Mouse (Mus musculus) C2C12 (cell line): ENCODE results near the gene Aldh3b2. TPM values are rescaled to one million over a fixed set of nuclear protein-coding genes. Genes with fewer than 3 reads are reported as not detected.

Experiments used
- H3K27me3 ChIP-seq: one replicate; pipeline ENCODE4 v1.6.1; 2011; ENCODE audit not compliant: control insufficient read depth, insufficient read depth, insufficient read length
- H3K36me3 ChIP-seq: one replicate; pipeline ENCODE4 v1.6.1; 2011; ENCODE audit not compliant: control insufficient read depth, insufficient read depth
- H3K4me3 ChIP-seq: one replicate; pipeline ENCODE4 v1.5.1; 2011; ENCODE audit warnings: mild to moderate bottlenecking, control low read depth; ENCODE audit not compliant: poor library complexity, insufficient read depth, severe bottlenecking
- H3K79me2 ChIP-seq: one replicate; pipeline ENCODE4 v1.6.1; 2011; ENCODE audit not compliant: control insufficient read depth, insufficient read depth
- H3K79me3 ChIP-seq: one replicate; pipeline ENCODE4 v1.6.1; 2011; ENCODE audit warnings: low read depth, control low read depth
- H3ac ChIP-seq: one replicate; pipeline ENCODE3; 2011; ENCODE audit warnings: low read depth; ENCODE audit not compliant: control insufficient read depth, insufficient read length
- CEBPB ChIP-seq: IDR thresholded peaks from one replicate; pipeline ENCODE4 v1.6.1; 2011; ENCODE audit warnings: low read depth, mild to moderate bottlenecking, control low read depth, moderate library complexity
- CTCF ChIP-seq: IDR thresholded peaks from one replicate; pipeline ENCODE4 v1.5.1; 2011; ENCODE audit not compliant: control insufficient read depth, insufficient read depth, insufficient read length
- FOSL1 ChIP-seq: IDR thresholded peaks from one replicate; pipeline ENCODE4 v1.8.0; 2011; ENCODE audit warnings: mild to moderate bottlenecking, low read length; ENCODE audit not compliant: poor library complexity, insufficient read depth, severe bottlenecking
- MAX ChIP-seq: IDR thresholded peaks from one replicate; pipeline ENCODE4 v1.6.1; 2011; ENCODE audit warnings: mild to moderate bottlenecking, control low read depth
- MYOD1 ChIP-seq: IDR thresholded peaks from one replicate; pipeline ENCODE4 v1.6.1; 2011; ENCODE audit warnings: low read depth; ENCODE audit not compliant: control insufficient read depth, insufficient read length
- MYOG ChIP-seq: IDR thresholded peaks from one replicate; pipeline ENCODE4 v1.6.1; 2011; ENCODE audit not compliant: control insufficient read depth, insufficient read length; ENCODE audit errors: extremely low read depth
- USF1 ChIP-seq: IDR thresholded peaks from one replicate; pipeline ENCODE4 v1.6.1; 2011; ENCODE audit warnings: low read depth, mild to moderate bottlenecking, control low read depth, moderate library complexity
- polyA plus RNA-seq: library from polyadenylated mRNA; unstranded; fragments of >200 nt; fragmentation: generic; extraction: Trizol; gene quantifications from one replicate; pipeline ENCODE4 v1.2.1, GENCODE M21; 2012; ENCODE audit warnings: missing spikeins

The Aldh3b2 gene
- polyA plus RNA-seq, 1 experiment, result not detected

DNA sequence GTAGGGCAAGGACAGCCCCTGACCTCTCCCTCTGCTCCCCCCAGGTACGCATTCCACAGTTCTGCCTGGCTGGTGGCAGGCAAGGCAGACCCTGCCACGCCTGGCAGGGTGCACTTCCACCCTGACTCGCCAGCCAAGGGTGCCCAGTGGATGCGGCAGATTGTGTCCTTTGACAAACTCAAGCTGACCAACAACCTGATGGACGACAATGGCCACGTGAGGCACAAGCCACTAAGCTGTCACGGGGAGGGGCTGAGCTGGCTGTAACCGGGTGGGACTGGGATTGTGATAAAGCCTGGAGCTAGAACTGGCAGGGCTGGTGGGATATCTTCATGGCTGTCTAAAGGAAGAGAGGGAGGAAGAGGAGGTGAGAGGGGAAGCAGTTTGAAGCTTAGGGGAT lies 25.1 kb downstream of the Aldh3b2 start:
- TF ChIP-seq MYOD1 (no peak), MYOG (no peak), MAX (no peak), FOSL1 (no peak), CEBPB (no peak), USF1 (no peak), CTCF (no peak)
- no peak overlapping the region for H3K4me3 ChIP-seq
- peaks cover 13% of the 10 kb centered on the region for H3K27me3 ChIP-seq
- H3K79me2 ChIP-seq, result no peaks in the 10 kb centered on the region
- H3K36me3 ChIP-seq, result no peaks in the 10 kb centered on the region
- H3ac ChIP-seq, result no peak overlapping the region
- no peaks in the 10 kb centered on the region for H3K79me3 ChIP-seq

DNA sequence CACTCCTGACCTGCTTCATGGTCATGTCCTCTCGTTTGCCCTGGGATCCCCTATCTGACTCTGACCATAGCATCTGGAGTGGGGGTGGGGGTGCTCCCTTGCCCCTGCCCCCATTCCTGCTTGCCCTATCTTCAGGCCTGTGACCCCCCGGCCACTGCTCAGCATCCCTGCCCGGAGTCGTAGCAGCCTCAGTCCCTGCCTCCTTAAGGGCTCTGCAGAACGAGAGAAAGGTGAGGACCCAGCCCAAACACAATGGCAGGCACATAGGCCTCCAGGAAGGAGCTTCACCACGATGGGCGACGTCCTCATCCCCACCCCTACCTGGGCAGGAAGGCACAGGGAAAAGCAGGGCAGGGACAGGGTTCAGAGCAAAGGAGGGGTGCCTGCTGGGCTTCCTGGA lies 26.2 kb downstream of the Aldh3b2 start:
- TF ChIP-seq CEBPB, result no peak
- no peak for TF ChIP-seq MAX
- no peak for TF ChIP-seq CTCF
- TF ChIP-seq MYOD1, result no peak
- no peak overlapping the region for H3K4me3 ChIP-seq

DNA sequence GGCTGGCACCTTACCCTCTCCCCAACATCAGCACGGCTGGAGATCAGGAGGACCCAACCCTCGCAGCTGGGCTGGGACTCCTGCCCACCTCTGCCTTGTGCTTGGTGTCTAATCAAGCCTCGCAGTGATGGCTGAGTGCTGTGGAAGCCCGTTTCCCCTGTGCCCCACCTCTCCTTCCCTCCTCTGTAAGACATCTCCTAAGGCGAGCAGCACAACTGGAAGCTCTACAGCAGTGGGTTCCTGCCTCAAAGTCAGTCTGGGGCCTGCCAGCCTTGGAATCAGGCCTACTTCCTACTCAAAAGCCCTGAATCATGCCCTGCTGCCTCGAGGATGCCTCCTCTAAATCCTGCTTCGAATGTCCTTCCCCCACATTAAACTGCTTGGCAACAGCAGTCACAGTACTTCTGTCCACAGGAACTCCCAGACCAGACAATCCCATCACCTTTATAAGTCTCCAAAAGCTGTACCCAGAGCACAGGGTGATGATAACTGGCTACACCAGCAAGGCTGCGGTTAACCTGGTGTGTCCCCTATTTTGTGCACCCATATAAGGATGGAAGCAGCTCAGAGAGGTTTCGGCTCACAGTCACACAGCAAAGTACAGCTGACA lies 27.1 kb downstream of the Aldh3b2 start:
- no peaks in the 10 kb centered on the region for H3K79me2 ChIP-seq
- no peak for TF ChIP-seq MYOD1
- TF ChIP-seq CTCF, result no peak
- H3K27me3 ChIP-seq, result no peaks in the 10 kb centered on the region
- no peak overlapping the region for H3ac ChIP-seq
- no peaks in the 10 kb centered on the region for H3K79me3 ChIP-seq
- H3K4me3 ChIP-seq, result no peak overlapping the region
- no peaks in the 10 kb centered on the region for H3K36me3 ChIP-seq

More for the DNA sequence above, 26.2 kb downstream of the Aldh3b2 start:
- H3K27me3 ChIP-seq, result peaks cover 2% of the 10 kb centered on the region
- no peaks in the 10 kb centered on the region for H3K36me3 ChIP-seq
- H3K79me3 ChIP-seq, result no peaks in the 10 kb centered on the region
- no peak overlapping the region for H3ac ChIP-seq
- no peaks in the 10 kb centered on the region for H3K79me2 ChIP-seq

DNA sequence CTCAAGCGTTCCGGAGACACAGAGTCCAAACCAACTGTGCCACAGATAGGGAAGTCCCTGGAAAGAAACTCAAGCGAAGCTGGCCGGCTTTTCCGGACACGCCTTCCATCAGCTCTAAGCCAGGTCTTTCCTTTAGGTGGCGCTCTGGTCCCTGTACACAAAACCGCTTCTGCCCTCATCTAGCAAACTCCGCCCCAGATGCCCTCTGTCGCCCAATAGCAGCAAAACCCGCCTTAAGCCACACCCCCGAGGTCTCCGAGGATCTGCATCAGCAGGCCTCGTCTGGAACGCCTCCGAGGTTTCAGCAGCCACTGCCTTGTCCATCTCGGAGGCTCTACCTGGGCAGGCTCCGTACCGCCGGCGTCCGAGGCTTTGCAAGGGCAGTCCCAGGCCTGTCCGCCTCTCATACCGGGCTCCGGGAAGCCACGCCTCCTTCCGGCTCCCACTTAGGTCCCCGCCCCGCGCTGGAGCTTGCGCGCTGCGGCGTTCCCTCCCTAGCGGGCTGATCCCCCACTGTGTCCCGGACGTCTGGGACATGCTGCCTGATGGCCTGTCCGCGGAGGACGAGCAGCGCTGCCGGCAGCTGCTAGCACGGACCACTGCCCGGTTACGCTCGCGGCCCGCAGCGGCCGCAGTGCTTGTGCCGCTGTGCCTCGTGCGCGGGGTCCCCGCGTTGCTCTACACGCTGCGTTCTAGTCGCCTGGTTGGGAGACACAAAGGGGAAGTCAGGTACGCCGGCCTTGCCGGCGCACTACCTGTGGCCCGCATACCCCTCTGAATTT lies 28.2 kb downstream of the Aldh3b2 start, which contains the start of the genes Nudt8 and Gm49405:
Nudt8 (plus strand) TSS at position 462 of the 782 bp plus-strand sequence.
Gm49405 (plus strand) TSS at position 508 of the 782 bp plus-strand sequence.
- no peaks in the 10 kb centered on the region for H3K27me3 ChIP-seq
- peaks cover 2% of the 10 kb centered on the region for H3K36me3 ChIP-seq
- peak within 1 kb of the TSS; percentile 69 for H3K4me3 ChIP-seq

DNA sequence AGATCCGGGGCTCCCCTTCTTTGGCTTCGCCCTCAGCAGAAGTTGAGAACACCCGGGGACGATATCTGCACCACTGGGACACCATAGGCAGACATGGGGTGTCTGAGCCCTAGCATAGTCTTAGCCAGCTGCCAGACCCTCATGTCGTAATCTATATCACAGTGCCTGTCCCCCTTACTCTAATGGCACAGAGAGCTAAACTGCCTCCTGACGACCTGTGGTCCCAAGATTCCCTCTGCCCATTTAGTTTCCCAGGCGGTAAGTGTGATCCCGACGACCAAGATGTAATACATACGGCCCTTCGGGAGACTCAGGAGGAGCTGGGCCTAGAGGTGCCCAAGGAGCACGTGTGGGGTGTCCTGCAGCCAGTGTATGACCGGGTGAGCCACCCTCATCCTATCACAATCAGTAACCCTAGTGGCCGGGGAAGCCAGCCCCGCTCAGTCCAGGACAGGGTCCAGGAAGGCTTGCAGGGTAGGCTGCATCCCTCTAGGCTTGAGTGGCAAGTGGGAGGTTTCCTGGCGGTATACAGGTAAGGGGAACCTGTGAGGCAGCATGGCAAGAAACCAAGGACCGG lies 28.9 kb downstream of the Aldh3b2 start:
- Histone ChIP-seq H3K27me3 (no peaks in the 10 kb centered on the region), H3ac (peak overlapping the region; percentile 76), H3K36me3 (peaks cover 8% of the 10 kb centered on the region), H3K79me3 (no peaks in the 10 kb centered on the region), H3K4me3 (peak overlapping the region; percentile 69), H3K79me2 (no peaks in the 10 kb centered on the region)
- TF ChIP-seq MAX (no peak), FOSL1 (no peak), MYOD1 (no peak), CTCF (no peak), MYOG (no peak), CEBPB (no peak), USF1 (no peak)

More for the DNA sequence above, 28.2 kb downstream of the Aldh3b2 start, which contains the start of the genes Nudt8 and Gm49405:
- H3K79me3 ChIP-seq, result no peaks in the 10 kb centered on the region
- TF ChIP-seq CEBPB (no peak), CTCF (peak; percentile 50), MAX (peak; percentile 53)
- H3ac ChIP-seq, result peak within 1 kb of the TSS; percentile 76
- no peaks in the 10 kb centered on the region for H3K79me2 ChIP-seq

DNA sequence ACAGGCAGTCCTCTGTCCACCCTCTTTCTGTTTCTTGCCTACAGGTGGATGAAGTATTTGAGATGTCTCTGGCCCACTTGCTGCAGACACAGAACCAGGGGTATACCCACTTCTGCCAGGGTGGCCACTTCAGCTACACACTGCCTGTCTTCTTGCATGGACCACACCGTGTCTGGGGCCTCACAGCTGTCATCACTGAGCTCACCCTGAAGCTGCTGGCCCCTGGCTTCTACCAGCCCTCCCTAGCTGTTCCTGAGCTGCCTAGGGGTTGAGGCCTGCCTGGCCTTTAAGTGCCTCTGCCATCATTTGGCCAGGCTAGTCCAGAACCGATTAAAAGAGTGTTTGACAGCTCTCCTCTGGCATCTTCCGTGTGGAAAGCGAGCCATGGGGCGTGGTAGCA lies 29.6 kb downstream of the Aldh3b2 start:
- no peak for TF ChIP-seq FOSL1
- TF ChIP-seq MAX, result no peak
- TF ChIP-seq MYOG, result no peak
- no peak for TF ChIP-seq CTCF
- no peak for TF ChIP-seq USF1
- no peak for TF ChIP-seq CEBPB
- no peak for TF ChIP-seq MYOD1
- Histone ChIP-seq H3K27me3 (no peaks in the 10 kb centered on the region), H3K79me2 (no peaks in the 10 kb centered on the region), H3K79me3 (no peaks in the 10 kb centered on the region), H3K4me3 (no peak overlapping the region), H3ac (no peak overlapping the region), H3K36me3 (peaks cover 16% of the 10 kb centered on the region)
